Comparison of ENCODE assay signal across 17 mouse cellular contexts in genomic region chr8:126857307-126858203, GRCm38 (mm10).
A peak's percentile ranks its signal among the peaks of the same experiment; 100 is the strongest.
DNase-seq lines count a peak whose midpoint lies in the region; ATAC-seq and TF ChIP-seq lines count a peak whose summit lies in the region.
"Had no signal": no experiment of that assay in that cellular context is flagged by ENCODE, and none has a peak within 500 bp of the region (broad histone marks: within the 10 kb centered on the region; RNA-seq: fewer than 3 reads in every experiment).

No protein-coding gene starts in this region.

- H3ac ChIP-seq in myocyte (ENCODE audit: control insufficient read depth, insufficient read length), result no peak overlapping the region

- H3K27me3 ChIP-seq in myocyte (ENCODE audit: control insufficient read depth, insufficient read depth, insufficient read length), result no peaks in the 10 kb centered on the region
- H3K27me3 ChIP-seq: lung, embryonic 15.5 days; neural tube, embryonic 15.5 days had no signal

- DNase-seq in CD4-positive, CD25-positive, alpha-beta regulatory T cell, adult 2 months (ENCODE audit: low read depth, low spot score), result peak; percentile 45
- DNase-seq in A20 (ENCODE audit: low read depth, low spot score), result peak; percentile 36
- no peak for DNase-seq in neural tube, embryonic 10.5 days (ENCODE audit: extremely low spot score, low spot score)
- no peak for DNase-seq in gastrocnemius, adult 8-10 months (ENCODE audit: low spot score in 2 of 2)
- no peak for DNase-seq in kidney, adult 8-10 months
- DNase-seq: cerebellum, adult 9-11 months; gastrocnemius, postnatal 10 days; kidney, adult 18-20 months; kidney, postnatal 25 days; right cerebral cortex, postnatal 4 days had no signal

- no peak overlapping the region for H3K4me2 ChIP-seq in myocyte (ENCODE audit: low read depth)
- H3K4me2 ChIP-seq: hindbrain, embryonic 14.5 days; lung, embryonic 15.5 days; neural tube, embryonic 15.5 days had no signal

- TF ChIP-seq POLR2A in myocyte (IDR thresholded peaks at IDR 0.05; ENCODE audit: insufficient read length, low read depth), result no peak

- H3K36me3 ChIP-seq in myocyte (ENCODE audit: control insufficient read depth, insufficient read depth), result no peaks in the 10 kb centered on the region
- H3K36me3 ChIP-seq: lung, embryonic 15.5 days; midbrain, embryonic 10.5 days; neural tube, embryonic 15.5 days had no signal

- H3K4me3 ChIP-seq in myocyte, result no peak overlapping the region
- H3K4me3 ChIP-seq: lung, embryonic 15.5 days; midbrain, embryonic 10.5 days; neural tube, embryonic 15.5 days had no signal

- ATAC-seq in CD4-positive, CD25-positive, alpha-beta regulatory T cell, adult 4 months, result no peak
- ATAC-seq in granulocyte monocyte progenitor cell, adult 5-6 weeks (replicated peaks; ENCODE audit: poor library complexity, severe bottlenecking), result peak; percentile 62

- no peaks in the 10 kb centered on the region for H3K79me2 ChIP-seq in myocyte (ENCODE audit: control insufficient read depth, insufficient read depth)

TF ChIP-seq in myocyte, 11 proteins besides CTCF, POLR2A, EP300 and RAD21:
- no peak for TF ChIP-seq TCF12 (IDR thresholded peaks at IDR 0.05; ENCODE audit: insufficient read depth, poor library complexity, severe bottlenecking)
- TF ChIP-seq MYOD1 (IDR thresholded peaks at IDR 0.05; ENCODE audit: control insufficient read depth in 1 of 3, insufficient read length in 2 of 3, low read depth in 2 of 3), result peak in 2 of 3 experiments; percentile 18 to 80
- peak in 1 of 3 experiments; percentile 79 for TF ChIP-seq MYOG (IDR thresholded peaks at IDR 0.05; ENCODE audit: control insufficient read depth in 1 of 3, insufficient read depth in 1 of 3, insufficient read length in 2 of 3, low read depth in 2 of 3)

Comparison
In these comparisons a context has a peak if more than half of its experiments do, and no peak if none do; other contexts are left out.
1. DNase-seq: peak in CD4-positive, CD25-positive, alpha-beta regulatory T cell, adult 2 months (single experiment) and A20 (single experiment); none in neural tube, embryonic 10.5 days (single experiment), gastrocnemius, adult 8-10 months (0 of 2) and kidney, adult 8-10 months (0 of 2).